Mouse (Mus musculus): ENCODE measurements around the gene Zfp36l1. TPM values are rescaled to one million over a fixed set of nuclear protein-coding genes. Genes with fewer than 3 reads are reported as not detected.
"Not testable (repeated sequence)": the region's sequence is repeated elsewhere in the genome, so short reads cannot be mapped to it uniquely, and the experiment has no call there.

Zfp36l1 gene
- polyA plus RNA-seq, 1 experiment = 219 TPM

GRCm38 (mm10) chr12:80111131-80112070 lies 1.4 kb downstream of the Zfp36l1 start:
- peaks cover 20% of the 10 kb centered on the region for H3K36me3 ChIP-seq (replicated peaks; ENCODE audit: low read length)

DNA sequence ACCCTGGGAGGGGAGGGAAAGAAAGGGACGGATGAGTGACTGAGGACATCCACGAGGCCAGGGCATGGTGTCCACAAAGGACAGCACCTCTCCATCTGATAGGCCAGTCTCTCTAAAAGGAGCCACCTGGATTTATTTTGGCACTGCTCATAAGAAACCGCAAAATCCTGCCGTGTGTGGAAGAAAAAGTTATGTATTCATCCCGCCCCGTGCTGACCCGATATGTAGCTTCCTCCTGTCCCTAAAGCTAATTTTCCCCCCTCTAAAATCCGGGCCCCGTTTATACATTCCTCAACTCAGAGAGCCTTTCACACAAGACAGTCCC lies 2.3 kb downstream of the Zfp36l1 start:
- H3K4me1 ChIP-seq = peaks cover 62% of the 10 kb centered on the region
- H3K9me3 ChIP-seq = 0 out of 2 replicates have a peak, but pooled peaks cover 3% of the 10 kb centered on the region
- H3K36me3 ChIP-seq (replicated peaks; ENCODE audit: low read length) = peaks cover 20% of the 10 kb centered on the region
- H3K27me3 ChIP-seq (replicated peaks) = peaks cover 4% of the 10 kb centered on the region
- TF ChIP-seq GATA1 (IDR thresholded peaks at IDR 0.05; ENCODE audit: borderline replicate concordance, low read length) (no peak), FLI1 (IDR thresholded peaks at IDR 0.05; ENCODE audit: low read length) (no peak)
- peak overlapping the region; percentile 95 for H3K4me3 ChIP-seq (replicated peaks)

More at GRCm38 (mm10) chr12:80111131-80112070, 1.4 kb downstream of the Zfp36l1 start:
- peak overlapping the region; percentile 95 for H3K4me3 ChIP-seq (replicated peaks)
- H3K9me3 ChIP-seq = 0 out of 2 replicates have a peak, but pooled peaks cover 3% of the 10 kb centered on the region
- H3K27me3 ChIP-seq (replicated peaks) = peaks cover 10% of the 10 kb centered on the region
- TF ChIP-seq GATA1 (IDR thresholded peaks at IDR 0.05; ENCODE audit: borderline replicate concordance, low read length) (no peak), FLI1 (IDR thresholded peaks at IDR 0.05; ENCODE audit: low read length) (no peak)
- H3K4me1 ChIP-seq = peaks cover 61% of the 10 kb centered on the region

DNA sequence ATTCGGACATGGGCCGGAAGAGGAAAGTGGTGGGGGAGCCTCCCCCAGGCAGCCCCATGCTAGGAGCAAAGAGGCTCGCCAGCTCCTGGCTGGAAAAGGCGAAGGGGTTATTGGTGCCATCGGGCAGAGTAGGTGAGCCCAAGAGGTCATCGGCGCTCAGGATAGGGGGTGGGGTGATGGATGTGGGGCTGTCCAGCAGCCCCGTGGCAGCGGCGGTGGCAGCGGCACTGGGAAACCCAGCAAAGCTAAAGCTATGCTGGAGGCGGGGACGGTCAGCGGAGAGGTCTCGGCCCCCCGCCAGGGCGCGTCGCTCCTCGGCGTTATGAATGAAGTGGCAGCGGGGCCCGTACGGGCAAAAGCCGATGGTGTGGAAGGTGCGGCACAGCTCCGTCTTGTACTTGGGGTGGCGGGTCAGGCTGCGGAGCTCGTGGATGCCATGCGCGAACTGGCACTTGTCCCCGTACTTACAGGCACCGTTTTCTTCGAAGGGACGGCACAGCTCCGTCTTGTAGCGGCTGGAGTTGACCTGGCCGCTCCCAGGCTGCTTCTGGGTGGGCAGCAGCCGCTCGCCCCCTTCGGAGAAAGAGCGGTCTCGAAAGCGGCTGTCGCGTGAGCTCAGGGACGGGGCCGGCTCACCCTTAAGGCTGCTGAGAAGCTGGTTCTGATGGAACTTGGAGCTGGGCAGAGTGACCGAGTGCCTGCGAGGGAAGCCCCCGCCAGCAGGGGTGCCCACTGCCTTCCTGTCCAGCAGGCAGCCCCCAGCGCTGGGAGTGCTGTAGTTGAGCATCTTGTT lies 2.9 kb downstream of the Zfp36l1 start:
- TF ChIP-seq GATA1 (IDR thresholded peaks at IDR 0.05; ENCODE audit: borderline replicate concordance, low read length) (no peak), FLI1 (IDR thresholded peaks at IDR 0.05; ENCODE audit: low read length) (no peak)
- H3K4me1 ChIP-seq = peaks cover 68% of the 10 kb centered on the region

DNA sequence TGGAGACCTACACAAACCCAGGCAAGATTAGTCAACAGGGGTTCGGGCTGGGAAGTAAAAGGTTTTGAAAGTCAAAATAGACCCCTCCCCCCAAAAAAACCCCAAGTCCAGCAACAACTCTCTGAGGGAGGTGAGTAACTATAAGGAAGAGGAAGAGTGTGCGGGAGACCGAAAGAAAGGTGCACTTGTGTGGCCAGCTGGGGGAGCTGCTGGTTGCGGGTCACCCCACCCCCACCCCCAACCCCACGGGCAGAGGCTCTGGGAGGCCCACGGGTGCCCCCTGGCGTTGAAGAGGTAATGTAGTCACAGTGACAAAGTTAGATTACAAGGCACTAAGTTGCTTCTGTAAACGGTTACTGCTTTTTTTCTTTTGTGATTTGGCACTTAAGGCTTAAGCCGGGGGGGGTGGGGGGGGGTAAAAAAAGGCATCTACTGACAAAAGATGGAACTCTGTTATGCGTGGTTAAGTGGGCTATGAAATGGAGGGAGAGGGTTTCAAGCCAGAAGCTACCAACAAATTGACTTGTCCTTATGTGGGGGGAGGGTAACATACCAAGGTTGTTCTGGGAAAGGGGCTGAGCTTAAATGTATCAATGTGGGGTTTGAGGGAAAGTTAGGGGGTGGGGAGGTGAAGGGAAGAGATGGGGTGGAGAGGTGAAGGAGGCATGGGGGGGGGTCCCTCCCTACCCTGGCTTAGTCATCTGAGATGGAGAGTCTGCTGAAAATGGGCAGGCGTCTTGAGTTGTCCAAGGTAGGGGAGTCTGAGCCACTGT lies 3.7 kb downstream of the Zfp36l1 start:
- peak overlapping the region; percentile 56 for H3K4me3 ChIP-seq (replicated peaks)
- H3K36me3 ChIP-seq (replicated peaks; ENCODE audit: low read length) = peaks cover 22% of the 10 kb centered on the region
- not testable (repeated sequence) for H3K9me3 ChIP-seq; H3K27me3 ChIP-seq (replicated peaks)
- H3K4me1 ChIP-seq = peaks cover 66% of the 10 kb centered on the region

More for the DNA sequence above, 2.9 kb downstream of the Zfp36l1 start:
- Histone ChIP-seq H3K9me3 (0 out of 2 replicates have a peak, but pooled peaks cover 5% of the 10 kb centered on the region), H3K27me3 (replicated peaks) (peaks cover under 1% of the 10 kb centered on the region), H3K36me3 (replicated peaks; ENCODE audit: low read length) (peaks cover 22% of the 10 kb centered on the region), H3K4me3 (replicated peaks) (peak overlapping the region; percentile 95)

- peak overlapping the region; percentile 9 for H3K4me3 ChIP-seq (replicated peaks)
- H3K4me1 ChIP-seq = peaks cover 69% of the 10 kb centered on the region
- H3K36me3 ChIP-seq (replicated peaks; ENCODE audit: low read length) = peaks cover 22% of the 10 kb centered on the region
- TF ChIP-seq GATA1 (IDR thresholded peaks at IDR 0.05; ENCODE audit: borderline replicate concordance, low read length) = no peak
- TF ChIP-seq FLI1 (IDR thresholded peaks at IDR 0.05; ENCODE audit: low read length) = no peak
- no peaks in the 10 kb centered on the region for H3K27me3 ChIP-seq (replicated peaks)
- H3K9me3 ChIP-seq = peaks cover 10% of the 10 kb centered on the region; the same call in 1 of the 2 replicates
Measured at GRCm38 (mm10) chr12:80106896-80107667, 5.7 kb downstream of the Zfp36l1 start.

DNA sequence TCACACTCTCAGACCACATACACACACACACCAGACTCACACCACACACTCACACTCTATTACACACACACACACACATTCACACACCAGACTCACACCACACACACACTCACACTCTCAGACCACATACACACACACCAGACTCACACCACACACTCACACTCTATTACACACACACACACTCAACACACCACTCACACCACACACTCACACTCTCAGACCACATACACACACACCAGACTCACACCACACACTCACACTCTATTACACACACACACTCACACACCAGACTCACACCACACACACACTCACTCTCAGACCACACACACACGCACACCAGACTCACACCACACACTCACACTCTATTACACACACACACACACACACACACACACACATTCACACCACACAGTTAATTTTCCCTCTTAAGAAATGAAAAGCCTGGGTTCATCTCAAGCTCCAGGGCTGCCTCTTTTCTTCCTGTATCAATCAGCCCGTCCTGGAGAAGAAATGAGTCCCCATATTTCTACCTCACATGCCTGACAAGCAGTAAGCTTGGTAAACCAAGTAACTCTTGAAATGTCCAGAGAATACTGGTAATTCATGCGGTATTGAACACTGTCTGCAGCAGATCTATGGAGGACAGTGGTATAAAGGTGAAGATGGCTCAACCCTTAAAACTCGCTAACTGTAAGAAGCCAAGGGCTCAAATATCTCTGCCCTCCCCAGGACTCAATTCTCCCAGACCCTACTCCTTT lies 6.5 kb downstream of the Zfp36l1 start:
- Histone ChIP-seq H3K9me3 (peaks cover 10% of the 10 kb centered on the region; the same call in 1 of the 2 replicates), H3K4me1 (peaks cover 66% of the 10 kb centered on the region), H3K36me3 (replicated peaks; ENCODE audit: low read length) (peaks cover 22% of the 10 kb centered on the region), H3K27me3 (replicated peaks) (peaks cover 2% of the 10 kb centered on the region), H3K4me3 (replicated peaks) (no peak overlapping the region)
- TF ChIP-seq FLI1 (IDR thresholded peaks at IDR 0.05; ENCODE audit: low read length) (no peak), GATA1 (IDR thresholded peaks at IDR 0.05; ENCODE audit: borderline replicate concordance, low read length) (no peak)

DNA sequence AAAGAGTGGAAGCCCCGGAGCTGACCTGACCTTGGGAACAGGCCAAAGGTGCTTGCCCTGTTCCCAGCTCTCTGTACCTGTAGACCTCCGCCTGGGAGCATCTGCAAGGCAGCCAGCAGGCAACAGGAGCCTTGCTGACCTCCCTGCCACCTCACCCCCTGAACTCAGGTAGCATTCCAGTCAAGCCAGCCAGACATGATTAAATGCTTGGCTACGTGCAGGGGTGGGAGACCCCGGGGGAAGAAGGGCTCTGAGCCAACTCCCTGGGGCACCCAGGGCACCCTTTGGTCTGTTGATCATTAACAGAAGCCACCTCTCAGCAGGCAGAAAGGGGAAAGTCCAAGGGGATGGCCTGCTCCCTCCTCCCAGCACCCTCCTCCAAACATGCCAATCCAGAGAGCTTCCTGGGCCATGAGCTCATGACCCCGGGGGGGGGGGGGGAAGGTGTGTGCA lies 9.3 kb downstream of the Zfp36l1 start:
- Histone ChIP-seq H3K27me3 (replicated peaks) (peaks cover 5% of the 10 kb centered on the region), H3K36me3 (replicated peaks; ENCODE audit: low read length) (peaks cover 7% of the 10 kb centered on the region), H3K9me3 (peaks cover 10% of the 10 kb centered on the region; the same call in 1 of the 2 replicates), H3K4me1 (peaks cover 40% of the 10 kb centered on the region), H3K4me3 (replicated peaks) (no peak overlapping the region)
- TF ChIP-seq GATA1 (IDR thresholded peaks at IDR 0.05; ENCODE audit: borderline replicate concordance, low read length) (no peak), FLI1 (IDR thresholded peaks at IDR 0.05; ENCODE audit: low read length) (no peak)

DNA sequence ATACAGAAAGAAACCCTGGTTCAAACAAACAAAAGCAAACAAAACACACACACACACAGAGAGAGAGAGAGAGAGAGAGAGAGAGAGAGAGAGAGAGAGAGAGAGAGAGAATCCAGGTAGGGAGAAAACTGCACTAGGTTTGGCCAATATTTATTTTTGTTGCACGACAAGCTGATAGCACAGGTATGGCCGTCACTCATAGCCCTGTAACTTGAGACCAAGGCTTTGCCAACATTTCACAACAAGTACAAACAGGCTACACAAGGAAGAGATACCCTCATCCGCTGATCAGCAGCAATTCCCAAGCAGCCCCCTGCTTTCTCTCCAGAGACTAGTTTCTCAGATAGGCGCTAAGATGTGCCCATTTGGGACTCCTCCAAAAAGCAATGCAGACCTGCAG lies 9.7 kb downstream of the Zfp36l1 start:
- Histone ChIP-seq H3K36me3 (replicated peaks; ENCODE audit: low read length) (peaks cover 7% of the 10 kb centered on the region), H3K27me3 (replicated peaks) (peaks cover 5% of the 10 kb centered on the region), H3K4me3 (replicated peaks) (no peak overlapping the region), H3K4me1 (peaks cover 40% of the 10 kb centered on the region), H3K9me3 (peaks cover 10% of the 10 kb centered on the region; the same call in 1 of the 2 replicates)
- TF ChIP-seq FLI1 (IDR thresholded peaks at IDR 0.05; ENCODE audit: low read length) = no peak
- TF ChIP-seq GATA1 (IDR thresholded peaks at IDR 0.05; ENCODE audit: borderline replicate concordance, low read length) = no peak

All from megakaryocyte, embryonic 14.5 days (primary cell).